Mouse (Mus musculus): ENCODE measurements around the gene Hist1h2bc.

The Hist1h2bc gene

GRCm38 (mm10) chr13:23738041-23738440, 54.0 kb downstream of the Hist1h2bc start:
- peak; percentile 28 to 46 for DNase-seq

GRCm38 (mm10) chr13:23738677-23739068, 54.7 kb downstream of the Hist1h2bc start, which contains the start of gene Hist1h1c:
Gene Hist1h1c (plus strand): TSS chr13:23738808.
- peak; percentile 91 to 95 for DNase-seq

- peak; percentile 91 to 94 for DNase-seq
Observed at GRCm38 (mm10) chr13:23739069-23739921, 55.3 kb downstream of the Hist1h2bc start.

GRCm38 (mm10) chr13:23739922-23740252, 55.9 kb downstream of the Hist1h2bc start:
- no peak for DNase-seq

GRCm38 (mm10) chr13:23740256-23740840, 56.3 kb downstream of the Hist1h2bc start:
- no peak for DNase-seq

GRCm38 (mm10) chr13:23740910-23741309, 56.9 kb downstream of the Hist1h2bc start:
- DNase-seq, result no peak

- DNase-seq, result no peak
Observed at GRCm38 (mm10) chr13:23742007-23742406, 58.0 kb downstream of the Hist1h2bc start.
